In genomic region chr8:4677265-4678217, GRCm38 (mm10) we compare ENCODE assay signal across 8 mouse cellular contexts.
DNase-seq lines count a peak whose midpoint lies in the region; ATAC-seq and TF ChIP-seq lines count a peak whose summit lies in the region.

No protein-coding gene starts in this region.

- peaks cover 11% of the 10 kb centered on the region for H3K9me3 ChIP-seq in ES-Bruce4 (replicated peaks; ENCODE audit: control insufficient read depth, insufficient read depth, low read length, poor library complexity, severe bottlenecking)
- H3K9me3 ChIP-seq in forebrain, embryonic 13.5 days (replicated peaks), result no peaks in the 10 kb centered on the region; the same call in 1 of the 2 replicates
- H3K9me3 ChIP-seq in liver, postnatal 0 days (ENCODE audit: low read length), result peaks cover 10% of the 10 kb centered on the region; the same call in 1 of the 2 replicates
- H3K9me3 ChIP-seq in neural tube, embryonic 14.5 days (ENCODE audit: control insufficient read depth, low read length), result no peaks in the 10 kb centered on the region

- intact Hi-C loops in heart, postnatal 10 days (cut with DNase I), result loop anchor here (2.0 kb wide), 2 partner anchors 65 to 103 kb away; partner anchors contain the start of gene Zfp958

- TF ChIP-seq CTCF in ES-Bruce4 (IDR thresholded peaks at IDR 0.05; ENCODE audit: low read depth, low read length), result no peak
- TF ChIP-seq CTCF in liver, postnatal 0 days (IDR thresholded peaks at IDR 0.05; ENCODE audit: low read depth), result peak; percentile 8; the same call in 1 of the 2 replicates

- DNase-seq in heart, postnatal 10 days, result peak; percentile 99
- DNase-seq in large intestine, adult 2 months (ENCODE audit: low read depth, low spot score), result peak; percentile 95
- peak; percentile 96 for DNase-seq in liver, postnatal 0 days
- DNase-seq in testis, postnatal 10 days (ENCODE audit: low spot score), result peak; percentile 99

- TF ChIP-seq POLR2A in ES-Bruce4 (IDR thresholded peaks at IDR 0.05; ENCODE audit: insufficient read depth, low read length), result peak; percentile 87

- WGBS in forebrain, embryonic 13.5 days, result under 1% methylated on average over 72 of the region's 72 CpGs
- WGBS in large intestine, adult 2 months, result under 1% methylated on average over 72 of the region's 72 CpGs
- WGBS in liver, postnatal 0 days (ENCODE audit: insufficient replicate concordance), result under 1% methylated on average over 72 of the region's 72 CpGs
- whole genome bisulfite sequencing in neural tube, embryonic 14.5 days, result under 1% methylated on average over 72 of the region's 72 CpGs

- H3K27ac ChIP-seq in ES-Bruce4 (ENCODE audit: insufficient read depth, low read length), result peak overlapping the region; percentile 95
- peak overlapping the region; percentile 98 for H3K27ac ChIP-seq in forebrain, embryonic 13.5 days
- peak overlapping the region; percentile 93 for H3K27ac ChIP-seq in liver, postnatal 0 days (ENCODE audit: low read depth)
- peak overlapping the region; percentile 97 for H3K27ac ChIP-seq in neural tube, embryonic 14.5 days (ENCODE audit: low read depth, low read length)

- H3K9ac ChIP-seq in ES-Bruce4 (ENCODE audit: low read depth, poor library complexity, severe bottlenecking), result peak overlapping the region; percentile 79
- peak overlapping the region; percentile 81 for H3K9ac ChIP-seq in forebrain, embryonic 13.5 days
- peak overlapping the region; percentile 66 for H3K9ac ChIP-seq in liver, postnatal 0 days (replicated peaks)
- H3K9ac ChIP-seq in neural tube, embryonic 14.5 days (replicated peaks; ENCODE audit: low read depth, low read length), result peak overlapping the region; percentile 80

- no peak for TF ChIP-seq EP300 in ES-Bruce4 (IDR thresholded peaks at IDR 0.05; ENCODE audit: insufficient read depth, low read depth, low read length)
- TF ChIP-seq EP300 in liver, postnatal 0 days (IDR thresholded peaks at IDR 0.05; ENCODE audit: low read depth), result peak; percentile 51; the same call in 1 of the 2 replicates

- H3K27me3 ChIP-seq in ES-Bruce4 (ENCODE audit: control insufficient read depth, insufficient read depth, low read length, poor library complexity, severe bottlenecking), result no peaks in the 10 kb centered on the region
- no peaks in the 10 kb centered on the region for H3K27me3 ChIP-seq in forebrain, embryonic 13.5 days
- H3K27me3 ChIP-seq in liver, postnatal 0 days (ENCODE audit: insufficient read depth, low read length), result no peaks in the 10 kb centered on the region
- H3K27me3 ChIP-seq in neural tube, embryonic 14.5 days (ENCODE audit: control insufficient read depth, insufficient read depth, low read length), result no peaks in the 10 kb centered on the region

- peak; percentile 93 for ATAC-seq in cerebellum, adult (ENCODE audit: insufficient number of reproducible peaks, low FRiP score, low TSS enrichment)
- ATAC-seq in forebrain, embryonic 13.5 days, result peak; percentile 94
- ATAC-seq in liver, postnatal 0 days, result peak; percentile 89
- ATAC-seq in neural tube, embryonic 14.5 days (ENCODE audit: low read depth), result peak; percentile 95

- H3K4me2 ChIP-seq in forebrain, embryonic 13.5 days, result peak overlapping the region; percentile 54
- H3K4me2 ChIP-seq in liver, postnatal 0 days (ENCODE audit: low read depth, low read length), result peak overlapping the region; percentile 72
- peak overlapping the region; percentile 53 for H3K4me2 ChIP-seq in neural tube, embryonic 14.5 days (ENCODE audit: low read depth, low read length)

- peak overlapping the region; percentile 90 for H3K4me3 ChIP-seq in ES-Bruce4 (ENCODE audit: low read depth, low read length)
- peak overlapping the region; percentile 65 for H3K4me3 ChIP-seq in forebrain, embryonic 13.5 days
- peak overlapping the region; percentile 59 for H3K4me3 ChIP-seq in liver, postnatal 0 days (ENCODE audit: low read depth, low read length)
- H3K4me3 ChIP-seq in neural tube, embryonic 14.5 days (ENCODE audit: low read depth, low read length), result peak overlapping the region; percentile 60

- H3K36me3 ChIP-seq in ES-Bruce4 (ENCODE audit: control insufficient read depth, insufficient read depth, low read length, poor library complexity, severe bottlenecking), result no peaks in the 10 kb centered on the region
- no peaks in the 10 kb centered on the region for H3K36me3 ChIP-seq in forebrain, embryonic 13.5 days (ENCODE audit: poor library complexity, severe bottlenecking)
- H3K36me3 ChIP-seq in liver, postnatal 0 days (replicated peaks; ENCODE audit: insufficient read depth, low read length), result no peaks in the 10 kb centered on the region
- no peaks in the 10 kb centered on the region for H3K36me3 ChIP-seq in neural tube, embryonic 14.5 days (ENCODE audit: control insufficient read depth, insufficient read depth, low read length)

- no peaks in the 10 kb centered on the region for H3K4me1 ChIP-seq in ES-Bruce4 (ENCODE audit: control insufficient read depth, insufficient read depth, low read length)
- H3K4me1 ChIP-seq in forebrain, embryonic 13.5 days, result peaks cover 5% of the 10 kb centered on the region; the same call in 1 of the 2 replicates
- no peaks in the 10 kb centered on the region for H3K4me1 ChIP-seq in liver, postnatal 0 days (ENCODE audit: insufficient read depth)
- peaks cover 3% of the 10 kb centered on the region; the same call in 1 of the 2 replicates for H3K4me1 ChIP-seq in neural tube, embryonic 14.5 days (ENCODE audit: control insufficient read depth, insufficient read depth, low read length)

Comparison
In these comparisons a context has a peak if more than half of its experiments do, and no peak if none do; other contexts are left out.
1. Peak in every context shown above with its lines: DNase-seq, ATAC-seq, H3K4me3 ChIP-seq and H3K27ac ChIP-seq.